Comparison of ENCODE assay signal across 7 mouse cellular contexts in the genomic region with DNA sequence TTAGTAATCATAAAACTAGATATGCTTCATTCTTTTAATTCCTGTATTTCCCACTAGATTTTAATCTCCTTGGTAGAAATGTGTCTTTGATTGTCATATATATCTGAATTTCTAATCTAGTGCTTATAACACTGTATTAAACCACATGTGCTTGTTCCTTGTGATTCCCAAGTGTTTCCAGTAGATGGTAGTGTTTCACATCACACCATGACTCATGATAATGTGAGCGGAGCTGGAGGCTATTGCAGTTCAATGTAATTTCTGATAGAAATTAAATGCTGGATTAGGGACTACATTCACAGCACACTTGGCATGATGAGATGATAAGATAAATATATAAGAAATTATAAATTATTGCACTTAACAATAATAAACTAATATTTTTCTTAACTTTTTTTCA.
A peak's percentile ranks its signal among the peaks of the same experiment; 100 is the strongest.
DNase-seq lines count a peak whose midpoint lies in the region; ATAC-seq and TF ChIP-seq lines count a peak whose summit lies in the region.

No protein-coding gene starts in this region.

- no peaks in the 10 kb centered on the region for H3K36me3 ChIP-seq in liver, embryonic 11.5 days (ENCODE audit: control insufficient read depth, insufficient read depth, low read length)
- H3K36me3 ChIP-seq in liver, embryonic 12.5 days, result peaks cover 15% of the 10 kb centered on the region
- peaks cover 7% of the 10 kb centered on the region; the same call in 1 of the 2 replicates for H3K36me3 ChIP-seq in forebrain, embryonic 14.5 days (ENCODE audit: control insufficient read depth, insufficient read depth, low read length)
- H3K36me3 ChIP-seq in lung, postnatal 0 days (ENCODE audit: insufficient read depth, low read length), result peaks cover 4% of the 10 kb centered on the region; the same call in 1 of the 2 replicates

- H3K4me1 ChIP-seq in liver, embryonic 11.5 days (replicated peaks; ENCODE audit: control insufficient read depth, insufficient read depth, low read length), result no peaks in the 10 kb centered on the region
- no peaks in the 10 kb centered on the region for H3K4me1 ChIP-seq in liver, embryonic 12.5 days
- no peaks in the 10 kb centered on the region for H3K4me1 ChIP-seq in forebrain, embryonic 14.5 days (ENCODE audit: control insufficient read depth, insufficient read depth, low read length)
- H3K4me1 ChIP-seq in lung, postnatal 0 days (ENCODE audit: insufficient read depth, low read depth, low read length), result no peaks in the 10 kb centered on the region

- no peak overlapping the region for H3K9ac ChIP-seq in liver, embryonic 11.5 days (ENCODE audit: low read depth, low read length)
- no peak overlapping the region for H3K9ac ChIP-seq in liver, embryonic 12.5 days
- H3K9ac ChIP-seq in forebrain, embryonic 14.5 days (ENCODE audit: low read length), result no peak overlapping the region
- no peak overlapping the region for H3K9ac ChIP-seq in lung, postnatal 0 days (replicated peaks; ENCODE audit: low read depth)

- no peak overlapping the region for H3K4me3 ChIP-seq in liver, embryonic 11.5 days (ENCODE audit: low read depth, low read length)
- no peak overlapping the region for H3K4me3 ChIP-seq in liver, embryonic 12.5 days
- H3K4me3 ChIP-seq in forebrain, embryonic 14.5 days (ENCODE audit: low read depth, low read length), result no peak overlapping the region
- no peak overlapping the region for H3K4me3 ChIP-seq in lung, postnatal 0 days (ENCODE audit: low read depth, low read length)

- TF ChIP-seq CTCF in lung, postnatal 0 days (IDR thresholded peaks at IDR 0.05), result peak; percentile 67

- H3K4me2 ChIP-seq in liver, embryonic 11.5 days, result no peak overlapping the region
- H3K4me2 ChIP-seq in liver, embryonic 12.5 days, result no peak overlapping the region
- H3K4me2 ChIP-seq in forebrain, embryonic 14.5 days (ENCODE audit: low read length), result no peak overlapping the region
- H3K4me2 ChIP-seq in lung, postnatal 0 days (replicated peaks; ENCODE audit: low read depth, low read length), result no peak overlapping the region

- H3K27ac ChIP-seq in liver, embryonic 11.5 days (ENCODE audit: low read depth, low read length), result no peak overlapping the region
- H3K27ac ChIP-seq in liver, embryonic 12.5 days, result no peak overlapping the region
- no peak overlapping the region for H3K27ac ChIP-seq in forebrain, embryonic 14.5 days (ENCODE audit: low read depth, low read length)
- H3K27ac ChIP-seq in lung, postnatal 0 days (ENCODE audit: low read length), result no peak overlapping the region

- DNase-seq in liver, embryonic 11.5 days (ENCODE audit: low spot score), result no peak
- DNase-seq in ZHBTc4 (ENCODE audit: low read depth, low spot score), result peak; percentile 48
- peak; percentile 75 for DNase-seq in forebrain, embryonic 14.5 days (ENCODE audit: low spot score)
- peak; percentile 64 for DNase-seq in lung, postnatal 0 days (ENCODE audit: low spot score)
- no peak for DNase-seq in gastrocnemius, adult 8-10 months (ENCODE audit: low spot score in 2 of 2)
- no peak for DNase-seq in T-cell, adult 2 months (ENCODE audit: low spot score)

- 49% methylated on average over 1 of the region's 1 CpGs for whole genome bisulfite sequencing in liver, embryonic 11.5 days
- 40% methylated on average over 1 of the region's 1 CpGs for WGBS in liver, embryonic 12.5 days (ENCODE audit: insufficient replicate concordance)
- WGBS in forebrain, embryonic 14.5 days, result 46% methylated on average over 1 of the region's 1 CpGs
- 52% methylated on average over 1 of the region's 1 CpGs for WGBS in lung, postnatal 0 days

- no peaks in the 10 kb centered on the region for H3K27me3 ChIP-seq in liver, embryonic 11.5 days (replicated peaks; ENCODE audit: control insufficient read depth, insufficient read depth, low read length)
- H3K27me3 ChIP-seq in liver, embryonic 12.5 days (replicated peaks), result no peaks in the 10 kb centered on the region
- H3K27me3 ChIP-seq in forebrain, embryonic 14.5 days (replicated peaks; ENCODE audit: control insufficient read depth, insufficient read depth, low read length), result no peaks in the 10 kb centered on the region
- H3K27me3 ChIP-seq in lung, postnatal 0 days (replicated peaks; ENCODE audit: insufficient read depth, low read length), result no peaks in the 10 kb centered on the region

- ATAC-seq in liver, embryonic 11.5 days (replicated peaks; ENCODE audit: low FRiP score), result peak; percentile 78
- no peak for ATAC-seq in liver, embryonic 12.5 days
- peak; percentile 88 for ATAC-seq in forebrain, embryonic 14.5 days
- ATAC-seq in lung, postnatal 0 days, result peak; percentile 65

- no peaks in the 10 kb centered on the region for H3K9me3 ChIP-seq in liver, embryonic 11.5 days (ENCODE audit: control insufficient read depth, low read length)
- no peaks in the 10 kb centered on the region for H3K9me3 ChIP-seq in liver, embryonic 12.5 days (replicated peaks)
- no peaks in the 10 kb centered on the region for H3K9me3 ChIP-seq in forebrain, embryonic 14.5 days (replicated peaks; ENCODE audit: control insufficient read depth, low read length)
- H3K9me3 ChIP-seq in lung, postnatal 0 days (ENCODE audit: low read length), result no peaks in the 10 kb centered on the region

- no peak for TF ChIP-seq EP300 in lung, postnatal 0 days (IDR thresholded peaks at IDR 0.05)

Comparison
In these comparisons a context has a peak if more than half of its experiments do, and no peak if none do; other contexts are left out.
1. DNase-seq: peak in ZHBTc4 (single experiment), forebrain, embryonic 14.5 days (single experiment) and lung, postnatal 0 days (single experiment); none in liver, embryonic 11.5 days (single experiment), gastrocnemius, adult 8-10 months (0 of 2) and T-cell, adult 2 months (single experiment).